Mouse (Mus musculus) urinary bladder, postnatal 25 days (tissue): ENCODE measurements around the gene Mtus2.
A peak's percentile ranks its signal among the peaks of the same experiment; 100 is the strongest.

ENCODE experiments used
- DNase-seq: peaks from one replicate; pipeline ENCODE4 v3.0.0; 2022; ENCODE audit warnings: low spot score

Mtus2 gene

DNA sequence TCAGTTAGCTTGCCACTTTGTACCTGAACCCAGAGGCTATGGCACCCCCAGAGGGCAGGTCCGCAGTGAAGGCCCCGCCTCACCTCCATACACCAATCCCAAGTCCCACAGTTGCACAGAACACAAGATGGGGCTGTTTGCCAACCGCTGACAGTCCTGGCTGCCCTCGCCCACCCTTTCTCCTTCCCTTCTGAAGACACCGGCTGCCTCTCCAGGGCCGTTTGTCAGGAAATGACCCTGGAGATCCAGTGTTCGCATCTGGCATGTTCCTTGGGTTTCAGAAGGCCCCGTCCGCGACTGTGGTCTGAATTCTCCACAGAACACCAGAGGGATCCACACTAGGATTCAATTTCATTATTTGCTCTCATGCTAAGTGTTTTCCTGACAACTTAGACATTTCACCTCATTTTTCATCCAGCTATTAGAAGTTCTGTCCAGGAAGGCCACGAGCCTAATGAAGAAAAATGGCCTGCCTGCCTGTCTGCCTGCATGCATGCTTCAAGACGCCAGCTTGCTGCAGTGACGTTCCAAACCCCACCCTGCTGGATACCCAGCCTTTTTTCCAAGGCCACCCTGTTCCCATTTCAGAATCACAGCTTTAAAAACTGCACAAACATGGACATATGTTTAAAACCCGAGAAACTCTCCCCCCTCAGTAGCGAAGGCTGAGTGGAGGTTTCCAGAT is 392.3 kb downstream of the Mtus2 start:
- no peak for DNase-seq

DNA sequence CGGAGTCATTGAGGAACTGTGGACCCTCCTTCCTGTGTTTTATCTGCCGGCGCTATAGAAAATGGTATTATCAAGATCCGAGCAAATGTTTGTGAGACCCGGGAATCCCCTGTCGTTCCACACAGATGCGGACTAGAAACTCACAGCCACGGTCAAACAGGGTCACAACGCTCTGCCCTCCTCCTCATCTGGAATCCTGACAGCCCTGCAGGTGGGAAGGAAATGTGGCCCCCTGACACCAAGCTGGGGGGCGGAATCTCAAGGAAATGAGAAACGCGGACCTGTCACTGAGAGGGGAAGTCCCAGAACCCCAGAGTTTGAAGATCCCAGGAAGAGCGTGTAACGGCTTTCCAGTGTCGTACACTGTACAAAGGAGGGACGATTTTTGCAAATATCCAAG is 396.3 kb downstream of the Mtus2 start:
- no peak for DNase-seq

DNA sequence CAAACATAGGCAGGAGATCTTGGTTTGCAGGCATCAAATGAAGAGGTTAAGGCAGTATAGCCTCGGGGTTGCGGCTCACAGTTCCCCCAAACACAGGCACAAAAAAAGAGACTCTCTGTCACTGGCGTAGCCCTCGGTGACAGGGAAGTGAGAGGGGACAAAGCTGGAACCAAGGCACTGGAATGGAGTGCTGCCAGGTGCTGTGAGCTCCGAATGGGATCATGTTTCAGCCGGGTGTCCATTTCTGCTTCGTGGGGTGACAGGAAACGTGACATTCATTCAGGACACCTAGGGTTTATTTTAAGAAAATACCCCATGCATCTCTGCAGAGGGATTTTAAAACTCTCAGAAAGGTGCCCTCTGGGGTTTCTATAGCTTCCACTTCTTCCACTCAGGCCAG is 397.4 kb downstream of the Mtus2 start:
- DNase-seq: no peak

GRCm38 (mm10) chr5:148355822-148356221 is 398.7 kb downstream of the Mtus2 start:
- no peak for DNase-seq

DNA sequence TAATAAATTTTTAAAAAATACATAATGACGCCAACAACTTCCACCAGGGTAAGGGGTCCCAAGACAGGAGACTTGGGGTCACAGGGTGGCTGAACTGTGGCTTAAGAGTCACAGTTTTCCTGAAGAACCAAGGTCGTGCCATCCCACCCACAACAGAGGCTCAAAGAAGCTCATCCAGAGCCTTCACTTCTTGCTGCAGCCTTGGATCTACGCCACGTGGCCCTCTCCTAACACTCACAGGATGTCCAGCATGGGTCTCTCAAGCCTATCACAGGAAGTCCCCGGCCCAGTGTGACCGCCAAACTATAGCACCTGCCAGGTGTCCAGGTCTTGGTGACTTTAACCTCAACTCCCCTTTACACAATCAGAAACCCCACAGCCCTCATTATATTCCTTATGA is 400.0 kb downstream of the Mtus2 start:
- no peak for DNase-seq

DNA sequence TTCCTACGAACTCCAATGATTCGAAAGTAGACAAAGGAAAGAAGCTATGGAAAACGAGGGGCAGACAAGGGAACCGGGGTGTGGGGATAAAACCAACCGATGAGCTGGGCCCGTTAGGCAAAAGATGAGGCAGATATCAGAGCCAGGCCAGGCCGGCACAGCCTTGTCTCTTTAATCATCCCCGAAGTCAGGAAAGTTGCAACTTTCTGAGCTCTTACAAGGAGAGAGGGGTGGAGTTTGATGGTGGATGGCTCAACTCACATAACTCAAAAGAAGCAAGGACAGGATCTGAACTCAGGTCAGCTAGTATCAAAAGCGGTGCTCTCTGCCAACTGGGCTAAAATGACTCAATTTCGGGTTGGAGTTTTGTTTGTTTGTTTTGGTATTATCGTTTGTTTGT is 402.0 kb downstream of the Mtus2 start:
- DNase-seq: no peak

- peak; percentile 59 for DNase-seq
Observed at GRCm38 (mm10) chr5:148360922-148361758, 404.0 kb downstream of the Mtus2 start.

DNA sequence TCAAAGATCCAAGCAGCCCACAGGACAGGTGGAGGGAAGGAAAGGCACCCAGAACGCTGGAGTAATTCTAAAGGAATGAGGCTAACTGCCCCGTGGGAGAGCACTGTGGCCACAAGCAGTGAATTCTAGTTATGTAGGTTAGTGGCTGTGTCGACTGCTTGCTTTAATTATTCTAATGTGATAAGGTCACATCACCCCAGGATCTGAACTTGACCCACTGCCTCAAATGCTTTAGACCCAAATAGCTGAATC is 404.6 kb downstream of the Mtus2 start:
- no peak for DNase-seq

- no peak for DNase-seq
Observed at GRCm38 (mm10) chr5:148362296-148362695, 405.2 kb downstream of the Mtus2 start.

DNA sequence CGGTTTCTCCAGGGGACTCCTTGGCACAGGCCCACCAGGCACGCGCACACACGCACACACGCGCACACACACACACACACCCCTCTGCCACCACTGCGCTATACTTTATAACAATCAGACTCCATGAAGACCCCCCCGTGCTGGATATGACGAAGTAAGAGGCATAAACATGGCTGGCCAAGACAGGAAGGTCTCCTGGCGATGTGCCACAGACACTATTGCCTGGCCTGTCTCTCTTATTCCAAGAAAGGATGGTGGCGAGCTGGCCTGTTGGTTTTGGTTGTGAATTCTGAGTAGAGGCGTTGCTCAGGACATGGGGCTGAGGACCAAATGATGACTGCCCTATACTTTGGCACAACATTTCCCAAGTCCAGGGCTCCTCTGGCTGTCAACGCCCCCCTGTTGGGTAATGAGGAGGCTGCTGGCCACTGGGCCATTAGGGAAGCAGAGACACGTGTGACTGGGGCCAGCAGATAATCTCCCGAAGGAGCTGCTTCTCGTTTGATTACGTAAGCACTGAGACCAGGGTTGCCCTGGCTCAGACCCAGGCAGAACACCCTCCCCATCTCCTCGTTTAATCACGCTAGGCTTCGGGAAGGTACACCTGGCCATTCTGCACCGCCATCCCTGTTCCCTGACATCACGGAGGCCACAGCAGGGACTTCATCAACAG is 406.5 kb downstream of the Mtus2 start:
- DNase-seq: no peak
